Mouse (Mus musculus): ENCODE measurements around the gene Traip. TPM values are rescaled to one million over a fixed set of nuclear protein-coding genes. Genes with fewer than 3 reads are reported as not detected.

Gene Traip
- total RNA-seq, 2 experiments from 2014 or later = 7.8 to 16.5 TPM

GRCm38 (mm10) chr9:107964681-107965080 is 14.7 kb downstream of the Traip start:
- intact Hi-C loops (cut with DNase I) = loop anchor here (5.0 kb wide), 2 partner anchors 88 to 103 kb away; partner anchors contain the start of gene Amigo3
- no peak for DNase-seq (ENCODE audit: low spot score in 2 of 2)

GRCm38 (mm10) chr9:107966676-107967075 is 16.7 kb downstream of the Traip start:
- intact Hi-C loops (cut with DNase I) = no loop called here
- no peak for DNase-seq (ENCODE audit: low spot score in 2 of 2)

- intact Hi-C loops (cut with DNase I) = no loop called here
- no peak for DNase-seq (ENCODE audit: low spot score in 2 of 2)
Measured at GRCm38 (mm10) chr9:107967437-107967836, 17.5 kb downstream of the Traip start.

GRCm38 (mm10) chr9:107968531-107968930 is 18.6 kb downstream of the Traip start:
- no peak for DNase-seq (ENCODE audit: low spot score in 2 of 2)
- intact Hi-C loops (cut with DNase I) = no loop called here

GRCm38 (mm10) chr9:107970311-107970710 is 20.4 kb downstream of the Traip start:
- no peak for DNase-seq (ENCODE audit: low spot score in 2 of 2)

GRCm38 (mm10) chr9:107971690-107972541 is 22.0 kb downstream of the Traip start:
- no peak for DNase-seq (ENCODE audit: low spot score in 2 of 2)
- intact Hi-C loops (cut with DNase I) = no loop called here

More at GRCm38 (mm10) chr9:107970311-107970710, 20.4 kb downstream of the Traip start:
- intact Hi-C loops (cut with DNase I) = no loop called here

- intact Hi-C loops (cut with DNase I) = no loop called here
- DNase-seq (ENCODE audit: low spot score in 2 of 2) = no peak
Measured at GRCm38 (mm10) chr9:107974491-107975171, 24.7 kb downstream of the Traip start.

GRCm38 (mm10) chr9:107975399-107976386 is 25.8 kb downstream of the Traip start, which contains the start of gene Uba7:
Gene Uba7, plus strand, starts transcription at chr9:107975505.
- no peak for DNase-seq (ENCODE audit: low spot score in 2 of 2)
- intact Hi-C loops (cut with DNase I) = no loop called here

GRCm38 (mm10) chr9:107978815-107979214 is 28.9 kb downstream of the Traip start:
- no peak for DNase-seq (ENCODE audit: low spot score in 2 of 2)
- intact Hi-C loops (cut with DNase I) = no loop called here

GRCm38 (mm10) chr9:107981684-107982605 is 32.0 kb downstream of the Traip start:
- peak; percentile 47 to 53 for DNase-seq (ENCODE audit: low spot score in 2 of 2)
- intact Hi-C loops (cut with DNase I) = no loop called here

- intact Hi-C loops (cut with DNase I) = no loop called here
- peak in 1 of 2 experiments; percentile 35 for DNase-seq (ENCODE audit: low spot score in 2 of 2)
Measured at GRCm38 (mm10) chr9:107982681-107983346, 32.9 kb downstream of the Traip start, which contains the start of gene Gm20661. Gene Gm20661, plus strand, starts transcription at chr9:107983058.

- peak in 1 of 2 experiments; percentile 50 for DNase-seq (ENCODE audit: low spot score in 2 of 2)
- intact Hi-C loops (cut with DNase I) = no loop called here
Measured at GRCm38 (mm10) chr9:107983421-107983890, 33.5 kb downstream of the Traip start.

GRCm38 (mm10) chr9:107984052-107984753 is 34.3 kb downstream of the Traip start:
- intact Hi-C loops (cut with DNase I) = no loop called here
- no peak for DNase-seq (ENCODE audit: low spot score in 2 of 2)

- intact Hi-C loops (cut with DNase I) = no loop called here
- DNase-seq (ENCODE audit: low spot score in 2 of 2) = no peak
Measured at GRCm38 (mm10) chr9:107984754-107985055, 34.8 kb downstream of the Traip start.

GRCm38 (mm10) chr9:107985131-107986119 is 35.5 kb downstream of the Traip start, which contains the start of gene Inka1:
Gene Inka1, minus strand, starts transcription at chr9:107985879.
- peak; percentile 79 to 83 for DNase-seq (ENCODE audit: low spot score in 2 of 2)
- intact Hi-C loops (cut with DNase I) = loop anchor here (1.0 kb wide), 1 partner anchor 22 kb away; no protein-coding TSS in a partner anchor

- intact Hi-C loops (cut with DNase I) = loop anchor here (1.0 kb wide), 1 partner anchor 23 kb away; no protein-coding TSS in a partner anchor
- DNase-seq (ENCODE audit: low spot score in 2 of 2) = peak; percentile 65 to 66
Measured at GRCm38 (mm10) chr9:107986376-107986775, 36.4 kb downstream of the Traip start.
